Mouse (Mus musculus) cerebellum, adult 2 months (tissue): ENCODE data around the gene Ppp1r3f. TPM values are rescaled to one million over a fixed set of nuclear protein-coding genes. Genes with fewer than 3 reads are reported as not detected.

Experiments used
- DNase-seq, 2 experiments: peaks; one replicate each; pipeline ENCODE4 v3.0.0; 2021
- H3K27ac ChIP-seq: fragments of 200-500 bp; 2 replicates; pipeline ENCODE4 v1.5.1; 2012; ENCODE audit warnings: low read length, control low read depth, inconsistent platforms; ENCODE audit not compliant: insufficient read depth
- H3K27me3 ChIP-seq: fragments of 200-500 bp; 2 replicates; pipeline ENCODE4 v1.6.1; 2012; ENCODE audit warnings: inconsistent platforms, mild to moderate bottlenecking, low read length, moderate library complexity; ENCODE audit not compliant: control insufficient read depth, insufficient read depth
- H3K4me1 ChIP-seq: fragments of 200-500 bp; 2 replicates; pipeline ENCODE4 v1.6.1; 2011; ENCODE audit warnings: low read length; ENCODE audit not compliant: control insufficient read depth, insufficient read depth
- H3K4me3 ChIP-seq: fragments of 200-500 bp; replicated peaks from 2 replicates; pipeline ENCODE3; 2011; ENCODE audit warnings: mild to moderate bottlenecking, low read depth, low read length, control low read depth; ENCODE audit not compliant: insufficient read depth
- CTCF ChIP-seq: fragments of 200-500 bp; IDR thresholded peaks from 2 replicates; pipeline ENCODE4 v1.5.1; 2011; ENCODE audit warnings: low read depth, mild to moderate bottlenecking, control low read depth, low read length, moderate library complexity, borderline replicate concordance; ENCODE audit not compliant: insufficient read depth
- POLR2A ChIP-seq: fragments of 200-500 bp; IDR thresholded peaks from 2 replicates; pipeline ENCODE4 v1.6.1; 2011; ENCODE audit warnings: low read length, control low read depth, borderline replicate concordance; ENCODE audit not compliant: insufficient read depth
- WGBS: fragments of 180-500 bp; shearing (Covaris S2); methylation state at CpG from one replicate; pipeline ENCODE4 v1.1.7; 2018; 5-methylcytosine and 5-hydroxymethylcytosine counted together
- polyA plus RNA-seq: library from polyadenylated mRNA; depleted of rRNA; stranded (reverse); fragments of >200 nt; gene quantifications from 2 replicates; pipeline ENCODE4 v1.2.3, GENCODE M21; 2012; rRNA removed

Ppp1r3f gene
- polyA plus RNA-seq, 1 experiment = 20.6 TPM

GRCm38 (mm10) chrX:7570481-7571175, 3.5 kb downstream of the Ppp1r3f start:
- 35% methylated on average over 7 of the region's 7 CpGs for WGBS
- peaks cover 4% of the 10 kb centered on the region for H3K4me1 ChIP-seq
- TF ChIP-seq POLR2A (no peak), CTCF (no peak)
- H3K4me3 ChIP-seq = no peak overlapping the region
- H3K27ac ChIP-seq = 0 out of 2 replicates have a peak overlapping the region, but pooled peaks have one; percentile 39
- DNase-seq = no peak
- no peaks in the 10 kb centered on the region for H3K27me3 ChIP-seq

- H3K4me3 ChIP-seq = no peak overlapping the region
- no peak for TF ChIP-seq POLR2A
- no peak for TF ChIP-seq CTCF
- no peaks in the 10 kb centered on the region for H3K27me3 ChIP-seq
- H3K27ac ChIP-seq = no peak overlapping the region
- peaks cover 4% of the 10 kb centered on the region for H3K4me1 ChIP-seq
- 48% methylated on average over 8 of the region's 9 CpGs for WGBS
- DNase-seq = no peak
Observed at GRCm38 (mm10) chrX:7567491-7567890, 6.6 kb downstream of the Ppp1r3f start.

DNA sequence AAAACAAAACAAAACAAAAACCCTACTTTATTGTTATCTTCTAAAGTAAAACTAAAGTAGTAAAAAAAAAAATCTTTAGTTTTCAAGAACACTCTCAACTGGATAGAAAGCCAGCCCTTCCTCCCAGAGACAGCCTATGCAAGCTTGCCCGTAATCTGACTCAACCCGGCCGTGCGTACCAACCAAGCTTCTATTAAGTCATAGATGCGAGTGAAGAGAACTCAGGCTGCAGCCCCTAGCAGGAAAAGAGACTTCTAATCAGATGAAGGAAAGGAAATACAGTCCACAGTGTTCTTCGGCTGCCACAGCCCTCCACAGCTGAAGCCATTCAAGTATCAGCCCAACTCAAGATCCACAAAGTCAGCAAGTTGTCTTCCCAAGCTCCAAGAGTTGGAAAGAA, 7.7 kb downstream of the Ppp1r3f start:
- Histone ChIP-seq H3K27me3 (no peaks in the 10 kb centered on the region), H3K4me1 (peaks cover 4% of the 10 kb centered on the region), H3K27ac (no peak overlapping the region), H3K4me3 (no peak overlapping the region)
- 88% methylated on average over 6 of the region's 6 CpGs for WGBS
- DNase-seq = no peak
- TF ChIP-seq POLR2A = no peak
- TF ChIP-seq CTCF = no peak

DNA sequence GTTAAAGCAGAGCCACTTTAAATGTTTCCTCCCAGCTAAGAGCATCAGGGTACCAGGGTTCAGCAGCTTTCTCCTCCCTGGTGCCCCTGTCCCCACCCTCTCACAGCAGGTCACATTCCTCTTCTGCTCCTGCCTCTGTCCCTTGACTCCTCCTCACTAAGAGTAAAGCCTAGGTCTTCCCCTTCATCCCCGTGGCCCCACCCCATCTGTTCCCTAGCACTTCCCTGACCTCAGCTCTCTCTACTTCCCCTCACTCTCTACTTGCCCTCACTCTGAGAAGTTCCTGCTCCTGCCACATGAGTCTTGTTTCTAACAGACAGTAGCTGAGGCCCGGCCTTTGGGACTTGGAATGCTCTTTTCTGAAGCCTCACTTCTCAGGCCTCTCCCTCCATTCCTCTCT, 11.0 kb downstream of the Ppp1r3f start:
- WGBS = 23% methylated on average over 2 of the region's 2 CpGs
- peaks cover 2% of the 10 kb centered on the region for H3K4me1 ChIP-seq
- no peak for TF ChIP-seq POLR2A
- H3K27me3 ChIP-seq = no peaks in the 10 kb centered on the region
- no peak overlapping the region for H3K4me3 ChIP-seq
- DNase-seq = no peak
- no peak overlapping the region for H3K27ac ChIP-seq

DNA sequence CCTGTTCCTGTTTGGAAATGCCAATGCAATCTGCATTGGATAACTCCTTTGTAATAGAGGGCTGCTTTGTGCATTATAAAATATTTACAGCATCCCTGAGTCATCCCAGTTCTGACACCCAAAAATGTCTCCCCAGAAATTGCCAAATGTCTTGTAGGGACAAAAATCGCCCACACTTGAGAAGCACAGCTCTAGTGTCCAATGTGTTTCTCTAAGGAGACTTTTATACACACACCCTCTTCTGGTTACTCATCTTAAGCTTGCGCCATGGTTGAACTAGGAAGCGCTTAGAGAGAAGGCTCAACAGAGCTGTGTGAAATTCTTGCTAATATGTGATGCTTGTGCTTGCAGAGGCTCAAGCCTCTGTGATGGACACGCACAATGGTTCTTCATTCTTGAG, 20.6 kb downstream of the Ppp1r3f start:
- Histone ChIP-seq H3K4me1 (no peaks in the 10 kb centered on the region), H3K27ac (no peak overlapping the region), H3K27me3 (no peaks in the 10 kb centered on the region), H3K4me3 (no peak overlapping the region)
- no peak for DNase-seq
- TF ChIP-seq CTCF (no peak), POLR2A (no peak)
- WGBS = 99% methylated on average over 4 of the region's 4 CpGs

DNA sequence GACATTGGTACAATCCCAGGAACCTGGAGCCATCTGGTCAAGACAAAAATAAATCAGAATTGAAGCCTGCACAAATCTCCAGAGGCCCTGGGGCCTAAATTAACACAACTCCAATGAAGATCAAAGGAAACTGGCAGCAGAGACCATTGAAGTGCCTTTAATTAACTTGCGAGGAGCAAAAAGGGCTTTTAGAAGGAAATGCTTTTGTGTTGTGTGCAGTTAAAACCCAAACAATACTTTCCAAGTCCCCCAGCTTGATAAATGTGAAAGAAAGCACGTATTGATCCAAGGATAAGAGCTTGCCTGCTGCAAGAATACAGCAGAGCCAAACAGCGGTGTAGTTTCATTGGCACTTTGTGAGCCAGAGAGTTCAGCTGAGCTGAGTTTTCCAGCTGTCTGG, 49.1 kb downstream of the Ppp1r3f start:
- Histone ChIP-seq H3K4me1 (no peaks in the 10 kb centered on the region), H3K27me3 (no peaks in the 10 kb centered on the region), H3K27ac (no peak overlapping the region), H3K4me3 (no peak overlapping the region)
- TF ChIP-seq CTCF = no peak
- TF ChIP-seq POLR2A = no peak
- peak in 1 of 2 experiments; percentile 3 for DNase-seq
- 33% methylated on average over 3 of the region's 3 CpGs for WGBS

Other genes with a start within 250 kb of the Ppp1r3f start
- gene Usp27x, start 198.5 kb downstream of the Ppp1r3f start, polyA plus RNA-seq = 4.1 and 4.2 TPM in 2 replicates
- gene Foxp3, start 639 bp downstream of the Ppp1r3f start, polyA plus RNA-seq = 0.03 TPM in 1 of 2 replicates, not detected in the other
- gene Ccdc22, start 31.2 kb upstream of the Ppp1r3f start, polyA plus RNA-seq = 31.7 and 33.4 TPM in 2 replicates
- 0.08 and 0.13 TPM in 2 replicates for gene Cacna1f, start 32.8 kb upstream of the Ppp1r3f start, polyA plus RNA-seq
- 945 and 955 TPM in 2 replicates for gene Syp, start 64.2 kb upstream of the Ppp1r3f start, polyA plus RNA-seq
- 1.7 and 2.1 TPM in 2 replicates for gene Prickle3, start 83.0 kb upstream of the Ppp1r3f start, polyA plus RNA-seq
- 5.2 and 6.5 TPM in 2 replicates for gene Plp2, start 97.1 kb upstream of the Ppp1r3f start, polyA plus RNA-seq
- gene Magix, start 107.0 kb upstream of the Ppp1r3f start, polyA plus RNA-seq = 2.2 and 2.6 TPM in 2 replicates
- 30.5 and 33.1 TPM in 2 replicates for gene Gpkow, start 122.8 kb upstream of the Ppp1r3f start, polyA plus RNA-seq
- 81.8 and 82.7 TPM in 2 replicates for gene Wdr45, start 140.1 kb upstream of the Ppp1r3f start, polyA plus RNA-seq
- 0.54 TPM in 1 of 2 replicates, not detected in the other for gene Gm45208, start 148.0 kb upstream of the Ppp1r3f start, polyA plus RNA-seq
- gene Praf2, start 154.2 kb upstream of the Ppp1r3f start, polyA plus RNA-seq = 166 and 179 TPM in 2 replicates
- gene Ccdc120, start 176.6 kb upstream of the Ppp1r3f start, polyA plus RNA-seq = 68.3 and 82.6 TPM in 2 replicates
- gene Tfe3, start 188.3 kb upstream of the Ppp1r3f start, polyA plus RNA-seq = 24.4 and 24.5 TPM in 2 replicates
- 110 TPM in 2 replicates for gene Gripap1, start 215.5 kb upstream of the Ppp1r3f start, polyA plus RNA-seq
- 5.9 and 7.6 TPM in 2 replicates for gene Kcnd1, start 248.0 kb upstream of the Ppp1r3f start, polyA plus RNA-seq